Mouse (Mus musculus) embryonic facial prominence, embryonic 13.5 days (tissue): ENCODE measurements at regions not wholly inside any gene's neighbourhood (a gene's known extent, or its start where the extent isn't known, plus 50 kb on each side); places are given as distances from the start of the nearest gene placed in this dataset.

ENCODE experiments used
- ATAC-seq: fragments of 200-750 bp; cut with Nextera tagmentation; 2 replicates; pipeline ENCODE4 v1.8.0; 2017; ENCODE audit warnings: low read depth; ENCODE audit not compliant: insufficient number of reproducible peaks, insufficient read depth, low FRiP score, low TSS enrichment
- H3K27ac ChIP-seq: fragments of 300-500 bp; sonication (generic); 2 replicates; pipeline ENCODE4 v1.5.1; 2015; ENCODE audit warnings: moderate library complexity, mild to moderate bottlenecking, inconsistent platforms
- H3K27me3 ChIP-seq: fragments of 300-500 bp; sonication (generic); 2 replicates; pipeline ENCODE4 v1.6.1; 2015; ENCODE audit warnings: mild to moderate bottlenecking, inconsistent platforms
- H3K36me3 ChIP-seq: fragments of 300-500 bp; sonication (generic); 2 replicates; pipeline ENCODE4 v1.6.1; 2015; ENCODE audit warnings: mild to moderate bottlenecking, inconsistent platforms
- H3K4me1 ChIP-seq: fragments of 300-500 bp; sonication (generic); 2 replicates; pipeline ENCODE4 v1.6.1; 2015; ENCODE audit warnings: inconsistent platforms
- H3K4me2 ChIP-seq: fragments of 300-500 bp; sonication (generic); 2 replicates; pipeline ENCODE4 v1.6.1; 2015; ENCODE audit warnings: moderate library complexity, mild to moderate bottlenecking, inconsistent platforms
- H3K4me3 ChIP-seq: fragments of 300-500 bp; sonication (generic); 2 replicates; pipeline ENCODE4 v1.5.1; 2015; ENCODE audit warnings: mild to moderate bottlenecking, inconsistent platforms
- H3K9ac ChIP-seq: fragments of 300-500 bp; sonication (generic); 2 replicates; pipeline ENCODE4 v1.6.1; 2015; ENCODE audit warnings: mild to moderate bottlenecking, inconsistent platforms
- H3K9me3 ChIP-seq: fragments of 300-500 bp; sonication (generic); 2 replicates; pipeline ENCODE4 v1.6.1; 2016; ENCODE audit warnings: inconsistent platforms
- WGBS: fragments of 180-500 bp; shearing (Covaris S2); methylation state at CpG from one replicate; pipeline ENCODE4 v1.1.7; 2015; ENCODE audit warnings: mixed read lengths; 5-methylcytosine and 5-hydroxymethylcytosine counted together

GRCm38 (mm10) chr17:84000115-84000514, 152.4 kb upstream of the Haao start:
- no peak for ATAC-seq
- no peaks in the 10 kb centered on the region for H3K36me3 ChIP-seq
- no peaks in the 10 kb centered on the region for H3K9me3 ChIP-seq
- no peak overlapping the region for H3K9ac ChIP-seq
- H3K27me3 ChIP-seq, result no peaks in the 10 kb centered on the region
- 53% methylated on average over 6 of the region's 6 CpGs for WGBS
- peaks cover 32% of the 10 kb centered on the region for H3K4me1 ChIP-seq
- H3K4me3 ChIP-seq, result no peak overlapping the region
- no peak overlapping the region for H3K4me2 ChIP-seq
- no peak overlapping the region for H3K27ac ChIP-seq

GRCm38 (mm10) chr17:83998972-83999545, 151.3 kb upstream of the Haao start:
- Histone ChIP-seq H3K27me3 (no peaks in the 10 kb centered on the region), H3K9me3 (no peaks in the 10 kb centered on the region), H3K9ac (no peak overlapping the region), H3K4me1 (peaks cover 21% of the 10 kb centered on the region), H3K4me3 (no peak overlapping the region), H3K36me3 (no peaks in the 10 kb centered on the region), H3K4me2 (no peak overlapping the region), H3K27ac (no peak overlapping the region)
- 76% methylated on average over 10 of the region's 10 CpGs for WGBS
- no peak for ATAC-seq

- H3K4me3 ChIP-seq, result no peak overlapping the region
- H3K4me2 ChIP-seq, result no peak overlapping the region
- H3K4me1 ChIP-seq, result peaks cover 14% of the 10 kb centered on the region
- H3K36me3 ChIP-seq, result no peaks in the 10 kb centered on the region
- no peak overlapping the region for H3K27ac ChIP-seq
- H3K27me3 ChIP-seq, result no peaks in the 10 kb centered on the region
- WGBS, result 85% methylated on average over 7 of the region's 7 CpGs
- no peak for ATAC-seq
- no peaks in the 10 kb centered on the region for H3K9me3 ChIP-seq
- H3K9ac ChIP-seq, result no peak overlapping the region
Observed at GRCm38 (mm10) chr17:83998341-83998740, 150.6 kb upstream of the Haao start.

- no peak overlapping the region for H3K4me2 ChIP-seq
- no peak overlapping the region for H3K9ac ChIP-seq
- WGBS, result 86% methylated on average over 11 of the region's 11 CpGs
- H3K36me3 ChIP-seq, result no peaks in the 10 kb centered on the region
- H3K4me3 ChIP-seq, result no peak overlapping the region
- no peak for ATAC-seq
- H3K27ac ChIP-seq, result no peak overlapping the region
- H3K4me1 ChIP-seq, result peaks cover 12% of the 10 kb centered on the region
- no peaks in the 10 kb centered on the region for H3K27me3 ChIP-seq
- H3K9me3 ChIP-seq, result no peaks in the 10 kb centered on the region
Observed at GRCm38 (mm10) chr17:83997778-83998177, 150.0 kb upstream of the Haao start.

- no peak overlapping the region for H3K4me2 ChIP-seq
- WGBS, result 60% methylated on average over 2 of the region's 2 CpGs
- H3K36me3 ChIP-seq, result no peaks in the 10 kb centered on the region
- no peak overlapping the region for H3K4me3 ChIP-seq
- H3K9me3 ChIP-seq, result no peaks in the 10 kb centered on the region
- H3K27ac ChIP-seq, result no peak overlapping the region
- H3K27me3 ChIP-seq, result no peaks in the 10 kb centered on the region
- peaks cover 46% of the 10 kb centered on the region for H3K4me1 ChIP-seq
- ATAC-seq, result no peak
- H3K9ac ChIP-seq, result no peak overlapping the region
Observed at GRCm38 (mm10) chr17:83993028-83993427, 145.3 kb upstream of the Haao start.

GRCm38 (mm10) chr17:83990421-83991365, 142.9 kb upstream of the Haao start:
- Histone ChIP-seq H3K4me1 (peaks cover 67% of the 10 kb centered on the region), H3K36me3 (no peaks in the 10 kb centered on the region), H3K4me2 (peak overlapping the region; percentile 24; the same call in 1 of the 2 replicates), H3K4me3 (no peak overlapping the region), H3K27ac (peak overlapping the region; percentile 96), H3K9me3 (no peaks in the 10 kb centered on the region), H3K27me3 (no peaks in the 10 kb centered on the region), H3K9ac (0 out of 2 replicates have a peak overlapping the region, but pooled peaks have one; percentile 16)
- peak; percentile 89 for ATAC-seq
- WGBS, result 38% methylated on average over 13 of the region's 13 CpGs

GRCm38 (mm10) chr17:83988897-83989296, 141.1 kb upstream of the Haao start:
- Histone ChIP-seq H3K9me3 (no peaks in the 10 kb centered on the region), H3K36me3 (no peaks in the 10 kb centered on the region), H3K4me3 (no peak overlapping the region), H3K9ac (no peak overlapping the region), H3K4me2 (no peak overlapping the region), H3K27ac (peak overlapping the region; percentile 96), H3K4me1 (peaks cover 84% of the 10 kb centered on the region), H3K27me3 (no peaks in the 10 kb centered on the region)
- 36% methylated on average over 6 of the region's 6 CpGs for WGBS
- no peak for ATAC-seq

- no peaks in the 10 kb centered on the region for H3K27me3 ChIP-seq
- WGBS, result 84% methylated on average over 5 of the region's 5 CpGs
- peak overlapping the region; percentile 96; the same call in 1 of the 2 replicates for H3K27ac ChIP-seq
- H3K9me3 ChIP-seq, result no peaks in the 10 kb centered on the region
- H3K4me2 ChIP-seq, result no peak overlapping the region
- H3K4me3 ChIP-seq, result no peak overlapping the region
- no peaks in the 10 kb centered on the region for H3K36me3 ChIP-seq
- H3K9ac ChIP-seq, result no peak overlapping the region
- H3K4me1 ChIP-seq, result peaks cover 88% of the 10 kb centered on the region
- ATAC-seq, result no peak
Observed at GRCm38 (mm10) chr17:83988165-83988564, 140.4 kb upstream of the Haao start.

GRCm38 (mm10) chr17:83987683-83988082, 139.9 kb upstream of the Haao start:
- no peak overlapping the region for H3K4me3 ChIP-seq
- no peaks in the 10 kb centered on the region for H3K27me3 ChIP-seq
- no peaks in the 10 kb centered on the region for H3K36me3 ChIP-seq
- peak overlapping the region; percentile 96 for H3K27ac ChIP-seq
- H3K9me3 ChIP-seq, result no peaks in the 10 kb centered on the region
- WGBS, result 85% methylated on average over 4 of the region's 4 CpGs
- no peak overlapping the region for H3K9ac ChIP-seq
- peaks cover 91% of the 10 kb centered on the region for H3K4me1 ChIP-seq
- no peak overlapping the region for H3K4me2 ChIP-seq
- ATAC-seq, result no peak

- 38% methylated on average over 15 of the region's 15 CpGs for WGBS
- no peaks in the 10 kb centered on the region for H3K36me3 ChIP-seq
- no peak overlapping the region for H3K9ac ChIP-seq
- no peak for ATAC-seq
- peak overlapping the region; percentile 96 for H3K27ac ChIP-seq
- no peak overlapping the region for H3K4me2 ChIP-seq
- peaks cover 95% of the 10 kb centered on the region for H3K4me1 ChIP-seq
- H3K9me3 ChIP-seq, result no peaks in the 10 kb centered on the region
- H3K4me3 ChIP-seq, result no peak overlapping the region
- no peaks in the 10 kb centered on the region for H3K27me3 ChIP-seq
Observed at GRCm38 (mm10) chr17:83985916-83986578, 138.3 kb upstream of the Haao start.

- H3K27me3 ChIP-seq, result no peaks in the 10 kb centered on the region
Observed at GRCm38 (mm10) chr17:83985333-83985790, 137.6 kb upstream of the Haao start.

More at GRCm38 (mm10) chr17:83985333-83985790, 137.6 kb upstream of the Haao start:
- Histone ChIP-seq H3K4me3 (no peak overlapping the region), H3K4me2 (no peak overlapping the region), H3K9me3 (no peaks in the 10 kb centered on the region), H3K4me1 (peaks cover 90% of the 10 kb centered on the region), H3K27ac (peak overlapping the region; percentile 96), H3K9ac (no peak overlapping the region), H3K36me3 (no peaks in the 10 kb centered on the region)
- ATAC-seq, result no peak
- 23% methylated on average over 17 of the region's 17 CpGs for WGBS
